Mouse (Mus musculus) gastrocnemius, adult 2 months (tissue): ENCODE results near the gene Qpctl. TPM values are rescaled to one million over a fixed set of nuclear protein-coding genes. Genes with fewer than 3 reads are reported as not detected.
"Not testable (repeated sequence)": the region's sequence is repeated elsewhere in the genome, so short reads cannot be mapped to it uniquely, and the experiment has no call there.

Experiments
- DNase-seq: peaks from one replicate; pipeline ENCODE4 v3.0.0; 2022
- H3K27ac ChIP-seq: fragments of 200-600 bp; 2 replicates; pipeline ENCODE4 v1.8.1; 2022; ENCODE audit warnings: mild to moderate bottlenecking
- H3K4me3 ChIP-seq: fragments of 200-600 bp; 2 replicates; pipeline ENCODE4 v1.8.1; 2022; ENCODE audit warnings: mild to moderate bottlenecking, moderate library complexity
- CTCF ChIP-seq: fragments of 200-600 bp; IDR thresholded peaks from 2 replicates; pipeline ENCODE4 v1.8.1; 2022; ENCODE audit warnings: antibody characterized with exemption, mild to moderate bottlenecking, moderate library complexity
- intact Hi-C: fragments of 180-260 bp; cut with DNase I; formaldehyde crosslinking; loops from one replicate; pipeline ENCODE4 v1.15.1; 2025
- total RNA-seq, 2 experiments: library from RNA; stranded (reverse); gene quantifications; 2 replicates each; pipeline ENCODE4 v1.2.3; 2021

The Qpctl gene
- total RNA-seq, 2 experiments from 2014 or later, result 2.0 TPM

DNA sequence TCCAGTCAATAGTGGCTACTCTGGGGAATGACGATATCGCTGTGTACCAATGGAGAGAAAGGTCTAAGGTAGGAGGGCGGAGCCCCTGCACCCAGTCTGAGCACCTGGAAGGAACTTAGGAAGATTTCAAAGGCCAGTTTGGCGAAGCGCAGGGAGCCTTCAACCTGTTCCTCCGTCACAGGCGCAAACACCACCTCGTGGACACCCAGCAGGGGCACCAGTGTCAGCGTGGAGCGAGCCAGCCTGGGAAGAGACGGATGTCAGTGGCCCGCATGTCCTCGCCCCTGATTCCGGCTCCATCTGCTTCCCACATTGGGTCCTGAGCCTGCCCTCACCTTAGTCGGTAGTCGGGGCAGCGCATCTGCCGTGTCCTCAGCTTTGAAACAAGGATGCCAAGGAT is 10.3 kb upstream of the Qpctl start:
- Histone ChIP-seq H3K4me3 (no peak overlapping the region), H3K27ac (no peak overlapping the region)
- no peak for TF ChIP-seq CTCF
- intact Hi-C loops, result no loop called here
- DNase-seq, result no peak

DNA sequence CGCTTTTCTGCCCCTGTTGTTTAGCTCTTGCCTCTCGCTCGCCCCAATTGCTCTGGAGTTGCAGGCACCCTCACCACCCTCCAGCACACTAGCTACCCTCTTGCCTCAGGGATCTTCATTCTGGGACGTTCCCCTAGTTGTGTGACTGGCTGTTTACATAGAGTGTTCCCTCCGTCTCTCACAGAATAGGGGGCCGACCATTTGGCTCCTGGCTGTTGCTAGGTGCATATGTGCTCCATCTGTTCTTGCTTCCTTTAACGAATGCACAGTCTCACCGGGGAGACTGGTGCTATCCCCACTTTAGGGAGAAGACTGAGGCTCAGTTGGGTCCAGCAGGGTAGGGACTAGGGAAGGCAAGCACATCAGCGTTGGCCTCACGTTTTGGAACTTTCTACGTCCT is 9.5 kb upstream of the Qpctl start:
- Histone ChIP-seq H3K4me3 (no peak overlapping the region), H3K27ac (no peak overlapping the region)
- intact Hi-C loops, result no loop called here
- no peak for TF ChIP-seq CTCF
- DNase-seq, result no peak

DNA sequence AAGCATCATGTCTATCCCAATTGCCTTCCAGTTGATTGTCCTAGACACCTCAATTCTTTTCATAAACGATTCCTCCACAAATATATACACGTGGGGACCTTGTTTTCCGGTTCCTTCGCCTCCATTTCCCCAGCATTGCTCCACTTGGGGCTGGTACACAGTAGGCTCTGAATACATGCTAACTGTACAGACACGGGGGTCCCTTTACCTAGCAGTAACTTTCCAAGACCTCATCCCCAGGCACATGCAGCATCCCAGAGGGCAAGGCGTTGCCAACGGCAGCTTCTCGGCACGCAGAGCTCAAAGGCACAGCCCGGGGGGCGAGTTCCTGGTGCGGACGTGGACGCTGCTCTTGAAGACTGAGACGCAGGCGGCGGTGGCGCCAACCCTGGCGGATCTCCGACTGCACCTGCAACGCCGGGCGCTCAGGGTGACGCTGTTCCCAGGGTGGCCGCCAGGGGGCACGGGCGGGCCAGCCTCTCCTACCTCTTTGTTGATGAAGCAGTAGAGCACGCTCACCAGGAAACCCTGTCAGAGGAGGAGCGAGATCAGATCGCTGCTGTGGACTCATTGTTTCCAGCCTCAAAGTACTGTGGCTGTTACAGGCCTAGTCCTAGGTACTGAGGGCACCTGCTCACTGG is 8.2 kb upstream of the Qpctl start:
- peak; percentile 95 for DNase-seq
- intact Hi-C loops, result loop anchor here (1.0 kb wide), 2 partner anchors 16 to 52 kb away; no protein-coding TSS in a partner anchor
- peak; percentile 100; the same call in 1 of the 2 replicates for TF ChIP-seq CTCF
- peak overlapping the region; percentile 25; the same call in 1 of the 2 replicates for H3K27ac ChIP-seq
- peak overlapping the region; percentile 31; the same call in 1 of the 2 replicates for H3K4me3 ChIP-seq

GRCm38 (mm10) chr7:19155825-19156475 is 6.9 kb upstream of the Qpctl start:
- peak; percentile 46; the same call in 1 of the 2 replicates for TF ChIP-seq CTCF
- no peak for DNase-seq
- Histone ChIP-seq H3K27ac (no peak overlapping the region), H3K4me3 (no peak overlapping the region)
- intact Hi-C loops, result no loop called here

- TF ChIP-seq CTCF, result no peak
- intact Hi-C loops, result no loop called here
- Histone ChIP-seq H3K4me3 (no peak overlapping the region), H3K27ac (no peak overlapping the region)
- DNase-seq, result no peak
These were observed 5.7 kb upstream of the Qpctl start for GRCm38 (mm10) chr7:19154796-19155195.

GRCm38 (mm10) chr7:19151121-19151520 is 2.0 kb upstream of the Qpctl start:
- H3K4me3 ChIP-seq, DNase-seq, intact Hi-C loops, H3K27ac ChIP-seq: not testable (repeated sequence)

DNA sequence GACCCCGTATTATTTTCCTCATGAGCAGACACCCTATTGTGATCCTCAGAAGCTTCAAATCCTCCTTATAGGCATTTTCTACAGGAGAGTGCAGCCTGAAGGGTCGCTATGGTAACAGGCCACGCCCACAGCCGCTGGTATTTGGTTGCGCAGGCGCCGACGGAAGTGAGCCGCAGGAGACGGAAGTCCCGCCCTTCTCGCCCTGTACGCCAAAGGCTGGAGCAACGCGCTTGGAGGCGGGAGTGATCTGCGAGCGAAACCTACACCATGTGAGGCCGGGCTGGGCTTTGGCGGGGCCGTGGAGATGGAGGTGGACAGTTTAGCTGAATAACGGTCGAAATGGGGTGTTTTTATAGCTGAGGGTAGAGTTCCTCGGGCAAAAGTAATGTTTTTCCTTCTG is 535 bp upstream of the Qpctl start, which contains the start of gene Snrpd2:
Snrpd2 (plus strand) TSS at position 97 of the 400 bp plus-strand sequence.
- TF ChIP-seq CTCF, result no peak
- Histone ChIP-seq H3K4me3 (peak within 1 kb of the TSS; percentile 74), H3K27ac (peak within 1 kb of the TSS; percentile 94)
- peak; percentile 98 for DNase-seq
- intact Hi-C loops, result loop anchor here (2.0 kb wide), 1 partner anchor 17 kb away; no protein-coding TSS in a partner anchor

DNA sequence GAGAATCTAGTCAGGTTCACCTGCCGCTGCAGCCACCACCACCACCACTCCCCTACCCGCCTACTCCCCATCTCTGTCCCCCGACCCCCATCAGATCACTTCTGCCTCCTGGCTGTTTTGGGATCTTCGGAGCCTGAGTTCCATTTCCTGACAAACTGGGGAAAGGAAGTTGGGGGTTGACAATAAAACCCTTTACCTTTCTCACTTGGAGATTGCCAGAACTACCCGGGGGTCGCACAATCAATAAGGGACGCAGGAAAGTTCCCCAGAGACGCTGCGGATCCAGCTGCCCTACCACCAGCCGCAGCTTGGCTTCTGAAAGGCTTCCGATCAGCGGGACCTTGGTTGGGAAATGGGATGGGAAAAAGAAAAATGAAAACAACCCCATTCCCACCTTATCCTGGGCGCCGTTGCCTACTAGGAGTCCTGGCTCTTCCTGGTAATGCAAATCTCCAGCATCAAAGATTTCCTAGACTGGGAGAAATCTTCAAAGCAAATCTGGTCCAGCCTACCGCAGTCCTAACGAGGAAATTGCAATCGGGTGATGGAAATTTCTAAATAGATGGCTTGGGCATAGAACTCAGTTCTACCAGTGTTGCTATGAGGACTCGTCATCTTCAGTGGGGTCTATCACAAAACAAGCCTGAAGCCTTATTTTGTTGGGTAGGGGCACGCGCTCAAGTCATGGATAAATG is 764 bp downstream of the Qpctl start:
- peak overlapping the region; percentile 74 for H3K4me3 ChIP-seq
- peak overlapping the region; percentile 94 for H3K27ac ChIP-seq
- intact Hi-C loops, result loop anchor here (2.0 kb wide), 1 partner anchor 16 kb away; no protein-coding TSS in a partner anchor
- TF ChIP-seq CTCF, result no peak
- no peak for DNase-seq

DNA sequence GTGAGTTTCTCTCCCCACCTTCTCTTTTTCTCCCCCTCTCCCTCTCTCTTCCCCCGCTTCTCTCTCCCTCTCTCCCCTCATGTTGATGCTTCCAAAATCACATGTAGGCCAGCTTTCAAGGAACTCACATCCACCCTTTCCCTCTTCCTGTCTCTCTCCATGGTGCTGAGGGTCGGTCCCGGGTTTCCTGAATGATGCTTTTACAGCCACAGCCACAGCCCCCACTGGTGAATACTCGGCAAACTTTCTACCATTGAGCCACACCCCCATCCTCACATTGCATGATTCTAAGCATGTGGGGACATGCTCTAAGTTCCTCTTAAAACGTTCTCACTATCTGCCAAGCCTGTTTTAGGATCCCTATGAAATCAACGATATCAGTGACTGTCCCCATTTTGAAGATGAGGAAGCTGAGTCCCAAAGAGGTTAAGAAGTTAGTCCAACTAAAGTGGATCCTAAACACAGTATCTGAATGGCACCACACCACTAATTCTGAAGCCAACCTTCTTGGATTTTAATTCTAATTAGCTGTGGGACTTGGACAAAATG is 1.5 kb downstream of the Qpctl start:
- no peak overlapping the region for H3K27ac ChIP-seq
- H3K4me3 ChIP-seq, result no peak overlapping the region
- TF ChIP-seq CTCF, result no peak
- intact Hi-C loops, result loop anchor here (2.0 kb wide), 1 partner anchor 15 kb away; no protein-coding TSS in a partner anchor
- no peak for DNase-seq

DNA sequence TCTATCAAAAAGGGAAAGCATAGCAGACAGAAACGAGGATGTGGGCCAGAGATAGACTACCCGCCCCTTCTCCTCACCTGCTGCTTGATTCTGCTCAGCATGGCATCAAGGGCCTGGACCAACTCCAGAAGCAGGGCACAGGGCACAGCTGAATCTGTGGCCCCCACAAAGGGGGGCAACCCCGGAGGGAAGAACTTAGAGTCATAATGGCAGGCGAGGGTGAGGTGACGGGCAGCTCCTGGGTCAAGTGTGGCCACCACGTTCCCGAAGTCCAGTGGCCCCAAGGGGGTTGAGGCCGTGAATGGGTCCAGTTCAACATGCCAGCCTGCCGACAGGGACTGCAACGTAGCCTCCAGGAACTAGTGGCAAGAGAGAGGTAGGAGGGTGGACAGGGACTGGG is 2.3 kb downstream of the Qpctl start:
- Histone ChIP-seq H3K4me3 (no peak overlapping the region), H3K27ac (no peak overlapping the region)
- DNase-seq, result no peak
- intact Hi-C loops, result no loop called here
- TF ChIP-seq CTCF, result no peak

GRCm38 (mm10) chr7:19137380-19137779 is 11.7 kb downstream of the Qpctl start:
- no peak overlapping the region for H3K27ac ChIP-seq
- TF ChIP-seq CTCF, result peak; percentile 63
- no peak overlapping the region for H3K4me3 ChIP-seq
- DNase-seq, result peak; percentile 74
- intact Hi-C loops, result loop anchor here (5.0 kb wide), 1 partner anchor 65 kb away; no protein-coding TSS in a partner anchor

GRCm38 (mm10) chr7:19136673-19137334 is 12.3 kb downstream of the Qpctl start:
- Histone ChIP-seq H3K27ac (no peak overlapping the region), H3K4me3 (no peak overlapping the region)
- intact Hi-C loops, result loop anchor here (5.0 kb wide), 1 partner anchor 65 kb away; no protein-coding TSS in a partner anchor
- DNase-seq, result no peak
- TF ChIP-seq CTCF, result no peak
